8 mouse cellular contexts compared by ENCODE assay signal in the genomic region with DNA sequence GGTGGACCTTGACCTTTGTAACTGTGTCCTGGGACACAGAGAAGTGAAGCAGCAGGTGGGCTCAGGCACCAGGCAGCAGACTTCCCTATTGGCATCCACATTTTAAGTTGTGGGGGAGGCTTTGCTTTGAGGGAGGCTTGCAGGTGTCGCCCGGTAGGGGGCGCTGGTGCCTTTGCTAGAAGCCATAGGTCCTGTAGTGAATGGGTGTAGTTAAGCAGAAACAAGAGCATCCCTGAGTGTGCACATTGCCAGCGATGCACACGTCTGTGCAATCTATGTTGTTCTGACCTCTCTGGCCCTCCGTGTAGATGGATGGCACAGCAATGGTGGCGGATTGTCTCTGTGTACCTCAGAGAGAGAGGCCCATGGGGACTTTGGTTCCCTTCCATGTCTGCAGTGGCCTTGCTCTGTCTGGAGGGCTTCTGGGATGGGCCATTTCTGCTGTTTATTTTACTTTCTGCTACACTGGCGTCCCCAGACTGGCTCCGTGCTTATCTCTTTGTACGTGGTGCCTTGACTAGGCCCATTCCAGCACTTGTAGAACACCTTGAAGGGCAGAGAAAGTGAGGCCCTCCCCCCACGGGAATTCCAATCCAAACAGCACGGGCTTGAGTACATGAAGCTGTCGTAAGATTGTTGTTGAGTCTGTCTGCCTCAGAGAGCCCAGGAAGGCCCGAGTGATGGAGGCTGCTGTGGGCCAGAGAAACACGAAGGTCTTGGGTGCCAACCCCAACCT.
DNase-seq lines count a peak whose midpoint lies in the region; ATAC-seq and TF ChIP-seq lines count a peak whose summit lies in the region.

No protein-coding gene starts in this region.

- peak; percentile 95 for TF ChIP-seq CTCF in cerebellum, adult 2 months (IDR thresholded peaks at IDR 0.05; ENCODE audit: borderline replicate concordance, insufficient read depth, low read depth, low read length)

- peak; percentile 93 for DNase-seq in NIH3T3 (ENCODE audit: low read depth)
- peak; percentile 70 to 82 for DNase-seq in cerebellum, adult 2 months
- DNase-seq in forelimb bud, embryonic 11.5 days (ENCODE audit: low read depth, low spot score): peak; percentile 82
- DNase-seq in layer of hippocampus, postnatal 14 days (ENCODE audit: low spot score in 2 of 2): peak; percentile 72 to 80
- peak; percentile 84 to 89 for DNase-seq in lung, postnatal 4 days
- DNase-seq in right cerebral cortex, postnatal 10 days (ENCODE audit: low spot score in 2 of 2): peak; percentile 69 to 75
- peak; percentile 85 for DNase-seq in urinary bladder, postnatal 25 days (ENCODE audit: low spot score)

- no peak overlapping the region for H3K4me3 ChIP-seq in cerebellum, adult 2 months (replicated peaks; ENCODE audit: insufficient read depth, low read depth, low read length)
- H3K4me3 ChIP-seq in hindbrain, embryonic 12.5 days: no peak overlapping the region

- no peak overlapping the region for H3K4me2 ChIP-seq in hindbrain, embryonic 12.5 days (replicated peaks)

- ATAC-seq in hindbrain, embryonic 12.5 days (ENCODE audit: low FRiP score): peak; percentile 50; the same call in 1 of the 2 replicates

- 55% methylated on average over 15 of the region's 15 CpGs for WGBS in cerebellum, adult 2 months
- WGBS in hindbrain, embryonic 12.5 days: 50% methylated on average over 15 of the region's 15 CpGs

- no peak overlapping the region for H3K9ac ChIP-seq in hindbrain, embryonic 12.5 days

- H3K27ac ChIP-seq in cerebellum, adult 2 months (ENCODE audit: insufficient read depth, low read length): no peak overlapping the region
- H3K27ac ChIP-seq in hindbrain, embryonic 12.5 days: no peak overlapping the region

- TF ChIP-seq POLR2A in cerebellum, adult 2 months (IDR thresholded peaks at IDR 0.05; ENCODE audit: borderline replicate concordance, insufficient read depth, low read length): no peak

- peaks cover 58% of the 10 kb centered on the region for H3K36me3 ChIP-seq in hindbrain, embryonic 12.5 days

- H3K27me3 ChIP-seq in cerebellum, adult 2 months (ENCODE audit: control insufficient read depth, insufficient read depth, low read length): no peaks in the 10 kb centered on the region
- H3K27me3 ChIP-seq in hindbrain, embryonic 12.5 days: no peaks in the 10 kb centered on the region

- H3K9me3 ChIP-seq in hindbrain, embryonic 12.5 days (replicated peaks): no peaks in the 10 kb centered on the region

- peaks cover 14% of the 10 kb centered on the region for H3K4me1 ChIP-seq in cerebellum, adult 2 months (ENCODE audit: control insufficient read depth, insufficient read depth, low read length)
- peaks cover 3% of the 10 kb centered on the region; the same call in 1 of the 2 replicates for H3K4me1 ChIP-seq in hindbrain, embryonic 12.5 days
